Mouse (Mus musculus) B cell, adult 2 months (primary cell): Measurements from ENCODE around the gene Cxcl9.

ENCODE experiments used
- DNase-seq, 2 experiments: peaks; one replicate each; pipeline ENCODE4 v3.0.0; 2022

Cxcl9 gene

DNA sequence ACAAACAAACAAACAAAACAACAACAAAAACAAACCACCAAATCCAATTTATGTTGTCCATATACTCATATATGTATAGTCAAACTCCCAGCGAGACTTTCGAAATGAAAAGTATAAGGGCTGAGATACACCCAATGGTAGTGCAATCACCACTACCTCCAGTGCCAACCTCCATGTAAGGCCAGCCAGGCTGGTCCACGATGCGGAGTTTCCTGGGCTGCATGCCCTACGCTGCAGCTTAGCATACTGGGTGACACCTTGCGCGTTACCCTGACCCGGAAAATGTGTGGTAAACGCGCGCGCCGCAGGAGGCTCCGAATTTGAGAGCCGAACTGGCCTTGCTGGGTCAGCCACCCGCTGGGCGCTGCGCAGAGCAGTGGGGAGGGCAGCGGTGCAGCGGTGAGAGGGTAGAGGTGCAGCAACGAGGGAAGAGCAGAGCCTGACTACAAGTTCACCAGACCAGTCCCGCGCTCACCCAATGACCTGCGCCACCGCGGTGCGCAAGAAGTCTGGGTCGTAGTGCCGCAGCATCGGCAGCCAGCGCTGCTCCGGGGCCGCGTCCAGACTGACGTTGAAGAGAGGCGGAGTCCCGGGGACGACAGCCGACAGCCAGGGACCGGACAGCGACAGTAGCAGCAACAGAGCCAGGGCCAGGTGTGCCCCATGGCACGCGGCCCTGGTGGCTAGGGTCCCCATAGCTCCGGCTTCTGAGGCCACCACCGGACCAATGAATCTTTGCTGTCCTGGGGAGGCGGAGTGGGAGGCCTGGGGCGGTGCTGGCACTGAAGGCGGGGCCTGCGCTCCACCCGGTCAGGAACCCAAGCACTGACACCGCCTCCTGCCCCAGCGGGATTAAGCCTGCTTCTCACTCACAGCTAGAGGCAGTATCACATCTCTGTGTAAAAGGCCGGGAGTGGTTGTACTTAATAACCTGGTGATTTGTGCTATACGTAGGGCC is 50.2 kb downstream of the Cxcl9 start, which contains the start of gene Naaa:
TSS of gene Naaa (minus strand) at position 734 of the 958 bp plus-strand sequence.
- peak; percentile 88 for DNase-seq
